Mouse (Mus musculus) heart, adult 2 months (tissue): Measurements from ENCODE around the gene Spon2.

Experiments used
- CTCF ChIP-seq: fragments of 200-600 bp; IDR thresholded peaks from 2 replicates; pipeline ENCODE4 v1.8.1; 2022; ENCODE audit warnings: antibody characterized with exemption, mild to moderate bottlenecking, moderate library complexity
- EP300 ChIP-seq: fragments of 200-500 bp; IDR thresholded peaks from 2 replicates; pipeline ENCODE4 v1.6.1; 2011; ENCODE audit warnings: low read depth, low read length, control low read depth; ENCODE audit not compliant: insufficient read depth
- POLR2A ChIP-seq: fragments of 200-500 bp; IDR thresholded peaks from 2 replicates; pipeline ENCODE4 v1.6.1; 2011; ENCODE audit warnings: mild to moderate bottlenecking, low read depth, low read length, control low read depth; ENCODE audit not compliant: insufficient read depth

DNA sequence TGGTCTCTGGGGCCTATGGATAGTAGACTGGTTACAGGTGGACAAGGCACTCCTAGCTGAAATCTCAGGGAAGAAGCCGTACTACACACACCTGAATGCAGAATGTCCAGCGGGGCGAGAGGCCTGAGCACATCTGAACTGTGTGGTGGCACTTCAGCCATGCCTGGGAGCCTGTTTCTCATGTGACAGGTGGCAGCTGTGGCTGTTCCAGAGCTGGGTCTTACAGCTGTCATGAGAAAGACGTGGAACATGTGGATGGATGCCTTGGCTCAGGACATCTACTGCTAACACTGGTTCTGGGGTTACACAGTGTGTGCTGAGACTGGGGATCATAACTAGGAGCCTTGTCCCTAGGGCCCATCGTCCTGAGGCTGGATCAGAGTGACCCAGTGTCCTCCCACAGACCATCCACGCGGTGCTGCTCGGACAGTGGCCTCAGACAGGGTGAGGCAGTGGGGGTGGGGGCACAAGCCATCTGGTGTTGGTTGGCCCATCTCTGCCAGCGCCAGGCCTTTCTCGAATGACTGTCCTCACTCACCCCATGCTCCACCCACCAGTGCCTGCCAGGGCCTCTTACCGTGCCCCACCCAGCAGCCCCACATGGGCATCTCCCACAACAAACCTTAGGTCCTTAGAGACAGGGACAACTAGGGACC, 19.5 kb upstream of the Spon2 start:
- TF ChIP-seq CTCF (no peak), POLR2A (no peak), EP300 (no peak)
